Mouse (Mus musculus) spleen, adult 2 months (tissue): ENCODE measurements at regions not wholly inside any gene's neighbourhood (a gene's known extent, or its start where the extent isn't known, plus 50 kb on each side); places are given as distances from the start of the nearest gene placed in this dataset.

Source experiments
- CTCF ChIP-seq: fragments of 200-500 bp; IDR thresholded peaks from 2 replicates; pipeline ENCODE4 v1.5.1; 2011; ENCODE audit warnings: mild to moderate bottlenecking, inconsistent platforms; ENCODE audit not compliant: insufficient read depth, insufficient read length, insufficient replicate concordance; ENCODE audit errors: extremely low read depth
- POLR2A ChIP-seq: fragments of 200-500 bp; IDR thresholded peaks from 2 replicates; pipeline ENCODE4 v1.6.1; 2011; ENCODE audit warnings: low read depth, low read length, inconsistent platforms

GRCm38 (mm10) chr16:93366383-93366941 is 237.4 kb downstream of the Setd4 start:
- TF ChIP-seq CTCF = no peak
- no peak for TF ChIP-seq POLR2A
